Mouse (Mus musculus): ENCODE results near the gene Dach1. TPM values are rescaled to one million over a fixed set of nuclear protein-coding genes. Genes with fewer than 3 reads are reported as not detected.

Gene Dach1
- 10 to 100 TPM in 1 of 2 experiments, 1 to 10 TPM in 1; 6.4 to 10.7 TPM for total RNA-seq (2021)

- intact Hi-C loops (cut with DNase I), result loop anchor here (5.0 to 10.0 kb wide), 5 partner anchors 305 to 612 kb away; no protein-coding TSS in a partner anchor
- DNase-seq, result peak; percentile 30 to 51
Observed at GRCm38 (mm10) chr14:98169421-98170076, at the start of gene Dach1. Dach1 (minus strand) TSS chr14:98169765.

- no peak for DNase-seq
- intact Hi-C loops (cut with DNase I), result no loop called here
Observed at GRCm38 (mm10) chr14:98200089-98200488, 30.5 kb upstream of the Dach1 start.

GRCm38 (mm10) chr14:98181545-98181944, 12.0 kb upstream of the Dach1 start:
- peak in 1 of 2 experiments; percentile 9 for DNase-seq
- intact Hi-C loops (cut with DNase I), result loop anchor here (2.0 to 5.0 kb wide), 3 partner anchors 513 to 851 kb away; no protein-coding TSS in a partner anchor

- intact Hi-C loops (cut with DNase I), result no loop called here
- no peak for DNase-seq
Observed at GRCm38 (mm10) chr14:98173831-98174230, 4.3 kb upstream of the Dach1 start.

- DNase-seq, result no peak
- intact Hi-C loops (cut with DNase I), result no loop called here
Observed at GRCm38 (mm10) chr14:98172394-98172905, 2.9 kb upstream of the Dach1 start.

GRCm38 (mm10) chr14:98171861-98172260, 2.3 kb upstream of the Dach1 start:
- intact Hi-C loops (cut with DNase I), result no loop called here
- no peak for DNase-seq

- intact Hi-C loops (cut with DNase I), result loop anchor here (5.0 to 10.0 kb wide), 5 partner anchors 304 to 612 kb away; no protein-coding TSS in a partner anchor
- DNase-seq, result peak; percentile 50 to 60
Observed at GRCm38 (mm10) chr14:98168908-98169401, 610 bp downstream of the Dach1 start.

GRCm38 (mm10) chr14:98168039-98168907, 1.3 kb downstream of the Dach1 start:
- DNase-seq, result peak; percentile 50 to 67
- intact Hi-C loops (cut with DNase I), result loop anchor here (5.0 to 10.0 kb wide), 5 partner anchors 303 to 611 kb away; no protein-coding TSS in a partner anchor

- peak; percentile 34 to 42 for DNase-seq
- intact Hi-C loops (cut with DNase I), result loop anchor here (5.0 to 10.0 kb wide), 5 partner anchors 303 to 610 kb away; no protein-coding TSS in a partner anchor
Observed at GRCm38 (mm10) chr14:98167186-98168038, 2.2 kb downstream of the Dach1 start.

- intact Hi-C loops (cut with DNase I), result loop anchor here (5.0 to 10.0 kb wide), 5 partner anchors 302 to 609 kb away; no protein-coding TSS in a partner anchor
- DNase-seq, result peak in 1 of 2 experiments; percentile 8
Observed at GRCm38 (mm10) chr14:98166318-98166976, 3.1 kb downstream of the Dach1 start.

GRCm38 (mm10) chr14:98156753-98157152, 12.8 kb downstream of the Dach1 start:
- intact Hi-C loops (cut with DNase I), result no loop called here
- no peak for DNase-seq

- intact Hi-C loops (cut with DNase I), result no loop called here
Observed at GRCm38 (mm10) chr14:98155725-98156392, 13.7 kb downstream of the Dach1 start.

GRCm38 (mm10) chr14:98154832-98155422, 14.6 kb downstream of the Dach1 start:
- no peak for DNase-seq
- intact Hi-C loops (cut with DNase I), result no loop called here

More at GRCm38 (mm10) chr14:98155725-98156392, 13.7 kb downstream of the Dach1 start:
- no peak for DNase-seq

GRCm38 (mm10) chr14:98141758-98142157, 27.8 kb downstream of the Dach1 start:
- intact Hi-C loops (cut with DNase I), result no loop called here
- no peak for DNase-seq

GRCm38 (mm10) chr14:98138873-98139665, 30.5 kb downstream of the Dach1 start:
- intact Hi-C loops (cut with DNase I), result no loop called here

GRCm38 (mm10) chr14:98134546-98134945, 35.0 kb downstream of the Dach1 start:
- intact Hi-C loops (cut with DNase I), result no loop called here
- no peak for DNase-seq

More at GRCm38 (mm10) chr14:98138873-98139665, 30.5 kb downstream of the Dach1 start:
- no peak for DNase-seq

GRCm38 (mm10) chr14:98123032-98123431, 46.5 kb downstream of the Dach1 start:
- DNase-seq, result no peak
- intact Hi-C loops (cut with DNase I), result no loop called here
